Mouse (Mus musculus): ENCODE measurements around the gene Tnfrsf11a. TPM values are rescaled to one million over a fixed set of nuclear protein-coding genes. Genes with fewer than 3 reads are reported as not detected.
"Not testable (repeated sequence)": the region's sequence is repeated elsewhere in the genome, so short reads cannot be mapped to it uniquely, and the experiment has no call there.

Tnfrsf11a gene
- polyA plus RNA-seq, 1 experiment: 57.9 TPM

DNA sequence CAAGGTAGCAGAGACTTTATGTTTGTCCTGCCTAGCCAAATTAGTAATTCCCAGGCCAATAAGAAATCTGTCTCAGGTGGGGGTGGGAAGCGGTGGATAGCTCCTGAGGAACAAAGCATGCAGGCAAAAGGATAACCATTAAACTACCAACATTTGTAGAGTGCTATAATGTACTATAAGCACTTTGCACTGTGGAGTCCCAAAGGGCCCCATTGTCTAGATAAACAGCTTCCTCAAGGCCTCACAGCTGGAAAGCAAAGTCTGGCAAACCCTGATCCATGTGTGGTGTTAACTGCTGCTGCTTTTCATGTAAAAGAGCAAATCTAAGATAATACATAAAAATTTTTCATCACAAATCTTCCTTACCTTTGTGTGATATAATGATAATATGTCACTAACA is 27.6 kb upstream of the Tnfrsf11a start:
- no peak overlapping the region for H3K4me3 ChIP-seq (ENCODE audit: insufficient read depth, low read length)
- peaks cover 22% of the 10 kb centered on the region for H3K4me1 ChIP-seq (ENCODE audit: control insufficient read depth, insufficient read depth, low read length)
- H3K27ac ChIP-seq (ENCODE audit: insufficient read depth, low read depth, low read length): no peak overlapping the region
- TF ChIP-seq CTCF (IDR thresholded peaks at IDR 0.05; ENCODE audit: low read depth, low read length) (no peak), POLR2A (IDR thresholded peaks at IDR 0.05; ENCODE audit: borderline replicate concordance, low read depth, low read length) (no peak)

GRCm38 (mm10) chr1:105758798-105759197 is 21.7 kb upstream of the Tnfrsf11a start:
- TF ChIP-seq CTCF (IDR thresholded peaks at IDR 0.05; ENCODE audit: low read depth, low read length) (no peak), POLR2A (IDR thresholded peaks at IDR 0.05; ENCODE audit: borderline replicate concordance, low read depth, low read length) (no peak)
- Histone ChIP-seq H3K4me1 (ENCODE audit: control insufficient read depth, insufficient read depth, low read length) (no peaks in the 10 kb centered on the region), H3K4me3 (ENCODE audit: insufficient read depth, low read length) (no peak overlapping the region), H3K27ac (ENCODE audit: insufficient read depth, low read depth, low read length) (no peak overlapping the region)

GRCm38 (mm10) chr1:105759422-105760165 is 20.9 kb upstream of the Tnfrsf11a start:
- H3K4me3 ChIP-seq (ENCODE audit: insufficient read depth, low read length): no peak overlapping the region
- TF ChIP-seq POLR2A (IDR thresholded peaks at IDR 0.05; ENCODE audit: borderline replicate concordance, low read depth, low read length) (no peak), CTCF (IDR thresholded peaks at IDR 0.05; ENCODE audit: low read depth, low read length) (no peak)
- H3K27ac ChIP-seq (ENCODE audit: insufficient read depth, low read depth, low read length): no peak overlapping the region
- no peaks in the 10 kb centered on the region for H3K4me1 ChIP-seq (ENCODE audit: control insufficient read depth, insufficient read depth, low read length)

GRCm38 (mm10) chr1:105765586-105765985 is 14.9 kb upstream of the Tnfrsf11a start:
- no peak overlapping the region for H3K4me3 ChIP-seq (ENCODE audit: insufficient read depth, low read length)
- H3K27ac ChIP-seq (ENCODE audit: insufficient read depth, low read depth, low read length): no peak overlapping the region
- no peaks in the 10 kb centered on the region for H3K4me1 ChIP-seq (ENCODE audit: control insufficient read depth, insufficient read depth, low read length)
- TF ChIP-seq POLR2A (IDR thresholded peaks at IDR 0.05; ENCODE audit: borderline replicate concordance, low read depth, low read length): no peak

DNA sequence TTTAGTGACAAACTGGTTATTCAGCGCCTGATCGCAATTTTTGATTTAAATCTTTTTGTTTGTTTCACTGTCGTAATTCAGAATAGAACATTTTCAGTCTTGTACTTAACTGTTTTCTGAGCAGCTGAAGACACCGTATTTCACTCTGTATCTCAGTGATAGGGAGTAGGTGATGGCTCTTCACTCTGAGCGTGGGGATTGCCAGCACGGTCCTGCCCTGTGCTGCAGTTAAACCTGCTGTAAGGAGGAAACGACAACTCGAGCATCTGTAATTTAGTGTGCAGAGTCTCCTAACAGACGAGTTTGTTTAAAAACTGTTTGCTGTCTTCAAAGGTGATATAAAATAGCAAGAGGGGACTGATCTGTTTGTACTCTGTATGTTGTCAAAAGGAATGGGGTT is 14.4 kb upstream of the Tnfrsf11a start:
- not testable (repeated sequence) for H3K4me1 ChIP-seq (ENCODE audit: control insufficient read depth, insufficient read depth, low read length); H3K27ac ChIP-seq (ENCODE audit: insufficient read depth, low read depth, low read length); H3K4me3 ChIP-seq (ENCODE audit: insufficient read depth, low read length)

DNA sequence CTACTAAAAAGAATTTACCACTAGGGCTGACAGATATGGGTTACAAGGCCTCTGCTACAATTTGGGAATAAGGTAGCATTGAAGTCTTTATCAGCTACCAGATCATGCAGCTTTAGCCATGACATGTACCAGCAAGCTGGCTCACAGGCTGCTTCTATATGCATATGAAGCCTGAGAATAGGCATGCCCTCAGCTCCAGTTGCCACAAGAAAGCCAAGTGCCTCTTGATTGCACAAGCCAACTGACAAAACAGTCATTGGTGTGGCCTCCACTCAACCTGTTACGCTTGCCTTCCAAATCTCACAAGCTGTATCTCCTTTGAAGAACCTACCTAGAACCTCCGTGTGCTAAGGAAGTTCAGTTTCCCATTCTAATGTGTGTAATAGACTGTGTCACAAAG is 12.1 kb upstream of the Tnfrsf11a start:
- Histone ChIP-seq H3K4me3 (ENCODE audit: insufficient read depth, low read length) (no peak overlapping the region), H3K4me1 (ENCODE audit: control insufficient read depth, insufficient read depth, low read length) (peaks cover 4% of the 10 kb centered on the region), H3K27ac (ENCODE audit: insufficient read depth, low read depth, low read length) (no peak overlapping the region)
- TF ChIP-seq POLR2A (IDR thresholded peaks at IDR 0.05; ENCODE audit: borderline replicate concordance, low read depth, low read length) (no peak), CTCF (IDR thresholded peaks at IDR 0.05; ENCODE audit: low read depth, low read length) (no peak)

DNA sequence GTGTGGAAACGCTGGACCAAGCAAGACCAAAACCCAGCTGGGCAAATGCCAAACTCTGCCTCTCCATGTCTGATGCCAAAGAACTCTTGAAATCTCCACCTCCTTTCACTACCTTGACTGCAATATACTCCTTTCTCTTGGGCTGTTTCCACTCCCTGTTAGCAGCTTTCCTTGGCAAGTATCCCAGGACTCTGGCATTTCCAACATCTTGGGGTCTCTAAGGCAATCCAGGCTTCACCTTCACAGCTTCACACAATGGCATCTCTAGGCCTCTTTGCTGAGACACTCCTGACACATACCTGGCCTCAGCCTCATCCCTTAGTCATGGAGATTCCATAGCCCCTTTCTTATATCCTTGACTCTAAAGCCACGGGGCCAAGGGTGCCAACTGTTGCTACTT is 9.8 kb upstream of the Tnfrsf11a start:
- H3K27ac ChIP-seq (ENCODE audit: insufficient read depth, low read depth, low read length): no peak overlapping the region
- H3K4me1 ChIP-seq (ENCODE audit: control insufficient read depth, insufficient read depth, low read length): peaks cover 4% of the 10 kb centered on the region
- no peak overlapping the region for H3K4me3 ChIP-seq (ENCODE audit: insufficient read depth, low read length)
- TF ChIP-seq POLR2A (IDR thresholded peaks at IDR 0.05; ENCODE audit: borderline replicate concordance, low read depth, low read length) (no peak), CTCF (IDR thresholded peaks at IDR 0.05; ENCODE audit: low read depth, low read length) (no peak)

GRCm38 (mm10) chr1:105776426-105776825 is 4.1 kb upstream of the Tnfrsf11a start:
- no peak overlapping the region for H3K27ac ChIP-seq (ENCODE audit: insufficient read depth, low read depth, low read length)
- H3K4me1 ChIP-seq (ENCODE audit: control insufficient read depth, insufficient read depth, low read length): peaks cover 12% of the 10 kb centered on the region
- no peak overlapping the region for H3K4me3 ChIP-seq (ENCODE audit: insufficient read depth, low read length)
- TF ChIP-seq POLR2A (IDR thresholded peaks at IDR 0.05; ENCODE audit: borderline replicate concordance, low read depth, low read length) (no peak), CTCF (IDR thresholded peaks at IDR 0.05; ENCODE audit: low read depth, low read length) (no peak)

DNA sequence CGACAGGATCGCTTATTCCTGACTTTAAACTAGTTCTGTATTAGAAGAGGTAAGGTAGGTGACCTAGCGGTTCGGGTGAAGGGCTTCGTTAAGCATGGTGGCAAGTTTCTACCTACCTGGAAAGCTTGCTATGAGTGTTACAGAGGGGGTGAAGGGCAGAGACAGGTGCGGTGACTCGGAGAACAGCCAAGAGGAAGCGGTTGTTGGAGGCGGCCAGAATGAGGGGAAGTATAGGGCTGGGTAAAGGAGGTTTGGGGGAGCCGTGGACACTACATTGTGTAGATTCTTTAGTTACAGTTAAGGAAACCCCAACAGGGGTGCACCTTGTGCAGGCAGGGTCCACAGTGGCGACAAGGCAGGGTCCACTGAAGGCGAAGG is 450 bp upstream of the Tnfrsf11a start:
- TF ChIP-seq CTCF (IDR thresholded peaks at IDR 0.05; ENCODE audit: low read depth, low read length): no peak
- no peak for TF ChIP-seq POLR2A (IDR thresholded peaks at IDR 0.05; ENCODE audit: borderline replicate concordance, low read depth, low read length)
- Histone ChIP-seq H3K27ac (ENCODE audit: insufficient read depth, low read depth, low read length) (0 out of 2 replicates have a peak overlapping the region, but pooled peaks have one; percentile 7), H3K4me1 (ENCODE audit: control insufficient read depth, insufficient read depth, low read length) (peaks cover 30% of the 10 kb centered on the region), H3K4me3 (ENCODE audit: insufficient read depth, low read length) (peak overlapping the region; percentile 99)

DNA sequence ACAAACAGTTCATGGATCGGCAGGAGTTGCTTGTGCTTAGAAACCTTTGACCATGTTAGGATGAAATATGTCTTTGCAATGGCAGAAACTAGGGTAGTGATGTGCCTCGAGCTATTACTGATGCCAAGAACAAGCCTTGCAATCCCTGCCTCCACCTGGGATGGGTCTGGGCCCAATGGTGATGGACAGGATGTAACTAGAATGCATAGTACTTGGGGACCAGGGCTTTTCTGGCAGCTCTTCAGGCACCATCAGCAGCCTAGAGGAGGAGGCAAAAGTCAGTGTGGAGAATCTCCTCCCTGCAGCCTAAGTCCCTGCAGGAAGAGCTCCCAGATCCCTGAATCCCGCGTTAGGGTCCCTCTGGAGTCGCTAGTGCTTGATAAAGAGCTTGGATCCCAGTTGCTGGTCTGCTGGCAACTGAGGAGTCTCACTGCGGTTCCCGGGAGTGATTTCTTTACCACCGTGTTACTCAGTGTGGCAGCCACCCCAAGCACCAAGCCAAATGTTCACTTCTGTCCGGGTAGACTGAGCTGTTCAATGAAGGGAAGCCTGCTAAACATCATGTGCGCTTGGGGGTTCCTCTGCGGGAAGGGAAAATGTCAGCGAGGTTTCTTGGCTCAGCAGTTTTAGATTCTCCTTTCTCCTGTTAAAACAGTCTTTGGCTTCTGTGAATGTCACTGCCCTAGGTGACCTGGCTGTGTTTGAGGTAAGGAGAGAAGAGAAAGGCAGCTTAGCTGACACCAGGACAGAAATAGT is 1.1 kb downstream of the Tnfrsf11a start:
- peaks cover 41% of the 10 kb centered on the region for H3K4me1 ChIP-seq (ENCODE audit: control insufficient read depth, insufficient read depth, low read length)
- H3K4me3 ChIP-seq (ENCODE audit: insufficient read depth, low read length): peak overlapping the region; percentile 99
- H3K27ac ChIP-seq (ENCODE audit: insufficient read depth, low read depth, low read length): peak overlapping the region; percentile 77
- no peak for TF ChIP-seq CTCF (IDR thresholded peaks at IDR 0.05; ENCODE audit: low read depth, low read length)
- TF ChIP-seq POLR2A (IDR thresholded peaks at IDR 0.05; ENCODE audit: borderline replicate concordance, low read depth, low read length): no peak

Data from bone marrow macrophage, adult 2 months (primary cell).